ENCODE assay signal across 9 mouse cellular contexts in the genomic region with DNA sequence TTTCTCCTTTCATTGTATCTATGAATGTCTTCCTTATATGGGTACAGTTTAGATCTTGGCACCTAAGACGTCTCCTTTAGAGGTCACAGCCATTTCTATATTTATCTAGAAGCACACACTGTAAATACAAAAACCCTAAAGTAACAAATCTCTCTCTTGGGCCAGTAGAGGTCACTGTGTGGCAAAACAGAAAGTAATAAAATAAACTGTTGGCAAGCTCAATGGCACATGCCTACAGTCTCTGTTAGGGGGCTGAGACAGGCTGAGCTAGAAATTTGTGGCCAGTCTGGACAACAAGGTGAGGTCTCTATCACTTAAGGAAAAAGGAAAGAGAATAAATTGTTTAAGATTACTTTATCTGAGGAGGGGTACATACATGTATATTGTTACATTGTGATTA. TPM values are rescaled to one million over a fixed set of nuclear protein-coding genes. Genes with fewer than 3 reads are reported as not detected.
DNase-seq lines count a peak whose midpoint lies in the region; ATAC-seq and TF ChIP-seq lines count a peak whose summit lies in the region.
"Had no signal": no experiment of that assay in that cellular context is flagged by ENCODE, and none has a peak within 500 bp of the region (broad histone marks: within the 10 kb centered on the region; RNA-seq: fewer than 3 reads in every experiment).

No protein-coding gene starts in this region.

- DNase-seq in heart, adult 18-20 months, result peak; percentile 39 to 51
- DNase-seq in 416B (ENCODE audit: low read depth), result peak; percentile 81
- peak; percentile 33 for DNase-seq in Muller cell, postnatal 12 days (ENCODE audit: inconsistent ontology term)
- peak; percentile 53 to 54 for DNase-seq in heart, postnatal 10 days
- DNase-seq in midbrain, postnatal 0 days (ENCODE audit: low spot score), result peak; percentile 57
- no peak for DNase-seq in limb, embryonic 10.5 days (ENCODE audit: low spot score)
- no peak for DNase-seq in urinary bladder, postnatal 10 days (ENCODE audit: low spot score)

- TF ChIP-seq CTCF in midbrain, postnatal 0 days (IDR thresholded peaks at IDR 0.05), result peak; percentile 72

- WGBS in heart, embryonic 11.5 days (ENCODE audit: insufficient replicate concordance), result 28% methylated on average over 1 of the region's 1 CpGs
- WGBS in midbrain, postnatal 0 days, result 48% methylated on average over 1 of the region's 1 CpGs
- WGBS in limb, embryonic 10.5 days, result 42% methylated on average over 1 of the region's 1 CpGs

- H3K36me3 ChIP-seq in heart, embryonic 11.5 days (ENCODE audit: control insufficient read depth, insufficient read depth, low read length), result no peaks in the 10 kb centered on the region
- no peaks in the 10 kb centered on the region for H3K36me3 ChIP-seq in midbrain, postnatal 0 days (ENCODE audit: insufficient read depth, low read length)
- 0 out of 2 replicates have a peak, but pooled peaks cover 2% of the 10 kb centered on the region for H3K36me3 ChIP-seq in limb, embryonic 10.5 days
- H3K36me3 ChIP-seq: lung, embryonic 15.5 days had no signal

- no peak overlapping the region for H3K4me3 ChIP-seq in heart, embryonic 11.5 days (ENCODE audit: low read depth, low read length)
- no peak overlapping the region for H3K4me3 ChIP-seq in midbrain, postnatal 0 days (ENCODE audit: low read depth, low read length)
- H3K4me3 ChIP-seq in limb, embryonic 10.5 days, result no peak overlapping the region
- H3K4me3 ChIP-seq: lung, embryonic 15.5 days had no signal

- H3K27me3 ChIP-seq in heart, embryonic 11.5 days (ENCODE audit: control insufficient read depth, insufficient read depth, low read length), result no peaks in the 10 kb centered on the region
- no peaks in the 10 kb centered on the region for H3K27me3 ChIP-seq in midbrain, postnatal 0 days (ENCODE audit: insufficient read depth, low read length)
- H3K27me3 ChIP-seq in limb, embryonic 10.5 days (ENCODE audit: low read depth, poor library complexity, severe bottlenecking), result no peaks in the 10 kb centered on the region
- H3K27me3 ChIP-seq: lung, embryonic 15.5 days had no signal

- no peaks in the 10 kb centered on the region for H3K4me1 ChIP-seq in heart, embryonic 11.5 days (ENCODE audit: control insufficient read depth, insufficient read depth, low read length)
- no peaks in the 10 kb centered on the region for H3K4me1 ChIP-seq in midbrain, postnatal 0 days (ENCODE audit: insufficient read depth, low read length)
- no peaks in the 10 kb centered on the region for H3K4me1 ChIP-seq in limb, embryonic 10.5 days
- H3K4me1 ChIP-seq: lung, embryonic 15.5 days had no signal

- intact Hi-C loops in heart, postnatal 10 days (cut with DNase I), result loop anchor here (5.0 kb wide), 2 partner anchors 237 to 257 kb away; no protein-coding TSS in a partner anchor

- H3K27ac ChIP-seq in heart, embryonic 11.5 days (ENCODE audit: low read depth, low read length), result no peak overlapping the region
- H3K27ac ChIP-seq in midbrain, postnatal 0 days (ENCODE audit: low read depth, low read length), result no peak overlapping the region
- H3K27ac ChIP-seq in limb, embryonic 10.5 days, result no peak overlapping the region
- H3K27ac ChIP-seq: lung, embryonic 15.5 days had no signal

- no peak for ATAC-seq in heart, embryonic 11.5 days (replicated peaks; ENCODE audit: insufficient number of reproducible peaks, low FRiP score, low TSS enrichment)
- ATAC-seq in midbrain, postnatal 0 days (ENCODE audit: low FRiP score), result no peak

- H3K9me3 ChIP-seq in heart, embryonic 11.5 days (replicated peaks; ENCODE audit: control insufficient read depth, low read length), result no peaks in the 10 kb centered on the region
- no peaks in the 10 kb centered on the region for H3K9me3 ChIP-seq in midbrain, postnatal 0 days (ENCODE audit: low read length)
- H3K9me3 ChIP-seq in limb, embryonic 10.5 days (replicated peaks), result no peaks in the 10 kb centered on the region
- H3K9me3 ChIP-seq: lung, embryonic 15.5 days had no signal

- H3K9ac ChIP-seq in heart, embryonic 11.5 days (ENCODE audit: low read depth, low read length), result no peak overlapping the region
- H3K9ac ChIP-seq in midbrain, postnatal 0 days (replicated peaks; ENCODE audit: low read length, poor library complexity, severe bottlenecking), result no peak overlapping the region
- H3K9ac ChIP-seq: lung, embryonic 15.5 days had no signal

- H3K4me2 ChIP-seq in heart, embryonic 11.5 days, result no peak overlapping the region
- no peak overlapping the region for H3K4me2 ChIP-seq in midbrain, postnatal 0 days (ENCODE audit: low read depth, low read length, poor library complexity, severe bottlenecking)
- H3K4me2 ChIP-seq: lung, embryonic 15.5 days had no signal

RNA-seq across cellular contexts. Expression of a gene that starts 11.0 kb away (rescaled TPM):
- 1 to 10 TPM; 7.1 TPM for total RNA-seq in heart, adult 18-20 months (2021)
- 27.0 and 30.5 TPM in 2 replicates for polyA plus RNA-seq in heart, embryonic 11.5 days (2014; fragmentation: Nextera tagmentation; extraction: Ambion mirVana)
- 10 to 100 TPM; 10.8 to 11.3 TPM for total RNA-seq in heart, postnatal 10 days (2021)
- total RNA-seq in midbrain, postnatal 0 days (2014; rRNA removed), result 27.9 and 38.9 TPM in 2 replicates
- 27.9 and 33.5 TPM in 2 replicates for polyA plus RNA-seq in midbrain, postnatal 0 days (2015; fragmentation: Nextera tagmentation; extraction: Ambion mirVana)
- polyA plus RNA-seq in limb, embryonic 10.5 days (2016; fragmentation: Nextera tagmentation; extraction: Ambion mirVana), result 36.4 and 42.6 TPM in 2 replicates

RNA-seq across cellular contexts. Expression of a gene that starts 33.6 kb away (rescaled TPM):
- total RNA-seq in heart, adult 18-20 months (2021), result 100 to 1,000 TPM; 229 to 248 TPM
- 30.8 and 34.2 TPM in 2 replicates for polyA plus RNA-seq in heart, embryonic 11.5 days (2014; fragmentation: Nextera tagmentation; extraction: Ambion mirVana)
- total RNA-seq in heart, postnatal 10 days (2021), result 100 to 1,000 TPM; 253 to 276 TPM
- 27.7 and 29.7 TPM in 2 replicates for total RNA-seq in midbrain, postnatal 0 days (2014; rRNA removed)
- 33.0 and 39.4 TPM in 2 replicates for polyA plus RNA-seq in midbrain, postnatal 0 days (2015; fragmentation: Nextera tagmentation; extraction: Ambion mirVana)
- 14.5 and 15.3 TPM in 2 replicates for polyA plus RNA-seq in limb, embryonic 10.5 days (2016; fragmentation: Nextera tagmentation; extraction: Ambion mirVana)

Comparison
In these comparisons a context has a peak if more than half of its experiments do, and no peak if none do; other contexts are left out.
1. DNase-seq: peak in heart, adult 18-20 months (2 of 2), 416B (single experiment), Muller cell, postnatal 12 days (single experiment), heart, postnatal 10 days (2 of 2) and midbrain, postnatal 0 days (single experiment); none in limb, embryonic 10.5 days (single experiment) and urinary bladder, postnatal 10 days (single experiment).